Mouse (Mus musculus) gastrocnemius, adult 8-10 months (tissue): ENCODE data around the gene Rpl7l1. TPM values are rescaled to one million over a fixed set of nuclear protein-coding genes. Genes with fewer than 3 reads are reported as not detected.
"Not testable (repeated sequence)": the region's sequence is repeated elsewhere in the genome, so short reads cannot be mapped to it uniquely, and the experiment has no call there.

Source experiments
- DNase-seq, 2 experiments: peaks; one replicate each; pipeline ENCODE4 v3.0.0; 2022; ENCODE audit warnings: low spot score in 2 of 2
- total RNA-seq, 4 experiments: library from RNA; stranded (reverse); gene quantifications; 2 replicates each; pipeline ENCODE4 v1.2.4; 2022

The Rpl7l1 gene
- total RNA-seq: 10 to 100 TPM; 35.1 to 39.6 (median 37.4) TPM

DNA sequence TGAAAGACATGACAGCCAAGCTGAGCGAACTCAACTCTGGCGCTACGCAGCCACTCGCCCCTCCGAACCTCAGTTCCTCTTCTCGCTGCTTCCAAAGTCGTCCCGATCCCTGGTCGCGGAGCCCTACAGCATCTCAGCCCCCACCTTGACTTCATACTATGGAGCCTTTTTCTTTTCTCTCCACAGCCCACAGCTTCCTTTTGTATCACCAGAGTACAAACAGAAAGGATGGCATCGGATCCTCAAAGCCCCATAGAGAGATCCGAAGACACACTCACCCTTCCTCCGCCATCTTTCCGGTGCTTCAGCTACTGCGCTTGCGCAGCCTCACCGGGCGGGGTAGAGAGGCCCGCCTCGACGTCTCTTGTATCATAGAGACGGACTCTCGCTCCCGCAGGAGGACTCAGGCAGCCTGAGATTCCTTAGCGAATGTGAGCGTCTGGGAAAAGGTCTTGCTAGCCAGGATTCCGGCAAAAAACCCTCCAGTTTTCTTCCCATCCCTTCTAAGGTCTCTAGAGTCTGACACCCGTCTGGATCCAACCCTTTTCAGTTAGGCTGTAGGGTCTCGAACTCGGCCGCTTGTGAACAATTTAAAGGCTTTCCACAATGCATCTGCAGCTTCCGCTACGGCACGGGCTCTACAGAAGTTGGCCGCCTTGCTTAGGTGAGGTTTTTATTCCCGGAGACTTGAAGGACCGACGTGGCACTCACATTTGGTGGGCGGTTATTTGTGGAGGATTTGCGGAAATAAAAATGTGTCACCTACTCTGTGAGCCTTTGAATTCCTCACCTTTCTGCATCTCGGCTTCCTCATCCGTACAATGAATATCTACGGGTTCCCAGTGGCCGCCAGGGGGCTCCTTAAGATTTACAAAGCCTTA, at the start of gene Rpl7l1:
Gene Rpl7l1, minus strand, starts transcription at position 332 of the 881 bp plus-strand sequence.
- peak; percentile 73 to 83 for DNase-seq

DNA sequence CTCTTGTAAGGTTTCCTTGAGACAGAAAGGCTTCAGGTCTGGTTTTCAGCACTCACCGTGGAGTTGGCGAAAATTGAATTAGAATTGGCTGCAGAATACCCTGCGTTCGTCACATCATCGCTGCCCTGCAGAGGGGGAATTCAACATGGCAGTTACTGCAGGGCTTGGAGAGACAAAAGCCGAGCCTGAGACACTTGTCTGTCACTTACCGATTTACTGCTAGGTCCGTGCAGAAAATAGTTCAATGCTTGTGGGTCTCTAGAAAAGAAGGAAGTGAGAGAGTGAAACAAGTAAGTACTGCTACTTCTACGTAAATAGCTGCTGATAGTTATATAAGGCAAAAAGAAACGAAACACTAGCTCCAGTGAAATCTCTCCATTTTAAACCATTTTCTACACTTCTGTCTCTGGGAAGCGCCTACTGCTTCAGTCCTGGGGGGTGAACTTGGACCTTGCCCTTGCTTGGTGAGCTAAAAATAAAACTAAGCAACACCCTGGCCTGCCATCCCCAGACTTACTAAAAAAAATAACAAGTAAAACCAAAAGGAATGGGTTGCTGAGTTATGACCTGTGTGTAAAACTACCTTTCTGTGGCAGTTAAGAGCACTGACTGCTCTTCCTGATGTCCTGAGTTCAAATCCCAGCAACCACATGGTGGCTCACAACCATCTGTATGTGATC, 47.5 kb upstream of the Rpl7l1 start:
- DNase-seq: no peak

DNA sequence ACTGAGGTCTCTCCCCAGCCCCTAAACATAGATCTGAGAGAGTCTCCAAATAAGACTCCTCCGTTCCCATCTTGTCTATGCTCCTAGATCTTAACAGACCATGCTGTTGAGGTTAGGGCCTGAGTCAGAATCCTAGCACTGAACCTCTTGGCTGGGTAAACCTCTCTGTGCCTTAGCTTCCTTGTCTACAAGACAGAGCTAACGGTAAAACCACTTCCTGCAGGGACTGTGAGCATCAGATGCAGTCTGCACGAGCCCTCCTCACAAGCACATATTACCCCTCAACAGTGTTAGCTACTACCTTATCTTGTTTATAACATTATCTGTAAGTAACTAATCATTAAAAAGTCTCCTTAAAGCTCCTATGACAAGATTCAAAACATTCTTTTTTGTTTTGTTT, 46.5 kb upstream of the Rpl7l1 start:
- no peak for DNase-seq

DNA sequence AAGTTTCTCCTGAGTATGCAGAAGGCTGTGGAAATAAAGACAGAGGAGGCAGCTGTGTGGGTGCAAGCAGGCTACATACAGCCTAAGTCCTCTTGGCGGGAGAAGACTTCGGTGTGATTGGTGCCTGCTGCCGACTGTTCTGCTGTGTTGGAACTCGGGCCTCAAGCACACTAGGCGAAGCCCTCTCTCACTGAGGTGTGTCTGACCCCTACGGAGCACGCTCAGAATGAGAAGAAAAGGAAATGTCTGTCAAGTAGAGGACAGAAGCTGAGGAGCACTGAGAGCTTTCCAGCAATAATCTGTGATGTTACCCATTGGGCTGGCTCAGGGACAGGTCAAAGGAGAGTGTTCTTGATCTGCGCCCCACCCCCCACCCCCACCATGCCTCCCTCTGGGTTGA, 40.6 kb upstream of the Rpl7l1 start:
- DNase-seq: no peak

DNA sequence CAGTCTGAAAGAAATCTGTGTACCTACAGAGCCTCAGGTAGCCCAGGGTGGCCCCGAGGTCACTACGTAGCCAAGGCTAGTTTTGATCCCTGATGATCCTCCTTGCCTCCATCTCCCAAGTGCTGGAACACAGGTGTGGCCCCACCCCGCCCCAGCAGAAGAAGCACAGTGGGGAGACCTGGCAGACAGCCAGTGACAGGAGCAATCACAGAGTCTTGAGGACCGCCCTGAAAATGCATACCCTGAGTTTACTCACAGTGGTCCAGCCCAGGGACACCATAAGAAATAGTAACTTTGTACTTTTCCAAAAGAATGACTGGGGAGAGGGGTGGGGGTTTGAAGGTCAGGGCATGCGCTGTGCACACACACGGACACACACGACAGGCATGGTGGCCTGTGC, 38.2 kb upstream of the Rpl7l1 start:
- no peak for DNase-seq

DNA sequence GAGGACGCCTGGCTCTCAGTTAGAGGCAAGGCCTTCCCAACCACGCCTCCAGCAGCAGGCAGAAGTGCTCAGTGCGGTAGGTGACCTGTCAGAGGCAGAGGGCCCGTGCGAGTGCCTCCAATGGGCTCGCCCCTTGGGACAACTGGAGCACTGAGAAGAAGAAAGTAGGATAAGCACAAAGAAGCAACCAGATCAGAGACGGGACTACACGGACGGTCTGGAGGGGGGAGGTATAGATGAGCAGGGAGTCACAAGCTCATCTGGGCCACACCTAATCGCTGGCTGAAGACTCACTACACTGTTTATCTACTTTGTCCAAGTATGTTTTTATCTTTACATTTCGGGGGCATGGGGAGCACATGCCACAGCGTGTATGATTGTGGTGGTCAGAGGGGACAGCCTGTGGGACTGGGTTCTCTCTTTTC, 35.3 kb upstream of the Rpl7l1 start:
- no peak for DNase-seq

DNA sequence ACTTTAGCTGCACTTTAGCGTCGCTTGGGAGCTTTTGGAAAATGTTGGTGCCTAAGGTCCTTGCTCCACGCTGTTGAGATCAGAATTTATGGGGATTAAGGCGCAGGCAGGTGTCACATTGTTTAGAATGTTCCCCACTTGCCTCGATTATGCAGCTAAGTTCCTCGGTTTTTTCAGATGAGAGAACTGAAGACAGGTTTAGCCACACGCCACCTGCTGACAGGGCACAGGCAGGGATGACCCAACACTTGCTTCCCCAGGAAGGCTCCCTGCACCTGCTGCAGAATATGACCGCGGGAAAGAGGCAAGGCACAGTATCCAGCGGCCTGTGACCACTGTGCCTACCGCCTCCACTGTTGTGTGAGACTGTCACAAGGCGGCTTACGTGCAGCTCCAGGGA, 33.8 kb upstream of the Rpl7l1 start:
- DNase-seq: no peak

DNA sequence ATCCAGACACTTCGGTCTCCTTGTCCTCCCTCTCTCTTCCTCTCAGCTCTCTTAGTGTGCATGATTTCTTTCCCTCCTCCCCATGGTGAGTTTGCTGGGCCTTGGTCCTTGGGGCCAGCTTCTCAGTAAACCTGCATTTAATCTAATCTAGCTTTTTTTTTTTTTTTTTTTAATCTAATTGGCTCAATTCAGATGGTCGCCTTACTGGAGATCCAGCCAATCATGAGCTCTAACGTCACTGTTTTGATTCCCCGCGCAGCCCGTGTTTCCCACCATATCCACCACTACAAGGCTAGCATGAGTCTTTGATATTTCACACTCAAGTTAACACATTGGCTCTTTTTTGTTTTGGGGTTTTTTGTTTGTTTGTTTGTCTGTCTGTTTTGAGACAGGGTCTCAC, 32.0 kb upstream of the Rpl7l1 start:
- no peak for DNase-seq

DNA sequence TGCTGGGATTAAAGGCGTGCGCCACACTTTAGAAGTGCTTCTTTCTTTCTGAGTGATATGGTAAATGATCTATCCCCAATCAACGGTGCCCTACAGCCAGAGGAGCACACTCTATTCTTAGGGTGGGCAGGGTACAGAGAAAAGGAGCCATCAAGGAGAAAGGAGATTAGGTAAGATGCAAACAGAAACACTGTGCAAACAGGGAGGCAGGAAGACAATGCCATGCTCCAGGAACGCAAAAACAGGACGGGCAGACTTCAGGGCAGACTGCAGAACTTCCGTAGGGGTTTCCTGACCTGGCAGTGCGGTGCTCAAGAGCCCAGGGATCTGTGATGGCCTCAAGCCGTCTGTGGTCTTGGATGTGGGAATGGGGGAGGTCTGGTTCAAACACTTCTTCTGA, 31.2 kb upstream of the Rpl7l1 start:
- DNase-seq: no peak

DNA sequence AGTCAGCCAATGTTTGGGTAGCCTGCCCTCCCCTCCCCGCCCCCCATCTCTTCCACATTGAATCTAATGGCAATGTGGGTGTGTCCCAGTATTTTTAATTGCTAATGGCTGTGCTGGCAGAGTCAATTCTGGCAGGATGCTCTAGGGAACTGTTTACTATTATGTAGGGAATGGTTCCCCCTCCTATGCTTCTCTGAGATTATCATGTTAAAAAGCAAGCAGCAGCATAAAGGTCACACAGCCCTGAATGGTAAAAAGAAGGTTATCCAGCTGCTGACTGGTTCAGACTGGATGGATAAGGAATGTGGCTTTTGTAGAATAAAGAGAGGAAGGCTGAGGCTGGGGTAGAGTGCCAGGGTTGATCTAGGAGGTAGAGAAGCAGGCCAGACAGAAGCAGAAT, 30.0 kb upstream of the Rpl7l1 start:
- DNase-seq: no peak

DNA sequence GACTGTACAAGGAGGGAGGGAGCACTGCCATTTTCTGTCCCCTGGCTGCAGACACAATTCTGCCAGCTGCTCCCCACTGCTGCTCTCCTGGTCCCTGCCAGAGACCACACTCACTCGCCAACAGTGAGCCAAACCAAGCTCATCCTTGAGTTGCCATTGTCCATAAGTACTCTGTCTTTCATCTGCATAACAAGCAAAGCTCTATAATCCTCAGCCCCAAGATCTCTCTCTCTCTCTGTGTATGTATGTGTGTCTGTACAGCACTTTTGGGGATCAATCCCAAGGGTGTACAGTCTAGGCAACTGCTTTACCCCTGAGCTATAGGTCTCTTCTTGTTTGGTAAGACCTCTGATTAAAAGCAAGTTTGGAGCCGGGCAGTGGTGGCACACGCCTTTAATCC, 28.2 kb upstream of the Rpl7l1 start:
- DNase-seq: no peak

DNA sequence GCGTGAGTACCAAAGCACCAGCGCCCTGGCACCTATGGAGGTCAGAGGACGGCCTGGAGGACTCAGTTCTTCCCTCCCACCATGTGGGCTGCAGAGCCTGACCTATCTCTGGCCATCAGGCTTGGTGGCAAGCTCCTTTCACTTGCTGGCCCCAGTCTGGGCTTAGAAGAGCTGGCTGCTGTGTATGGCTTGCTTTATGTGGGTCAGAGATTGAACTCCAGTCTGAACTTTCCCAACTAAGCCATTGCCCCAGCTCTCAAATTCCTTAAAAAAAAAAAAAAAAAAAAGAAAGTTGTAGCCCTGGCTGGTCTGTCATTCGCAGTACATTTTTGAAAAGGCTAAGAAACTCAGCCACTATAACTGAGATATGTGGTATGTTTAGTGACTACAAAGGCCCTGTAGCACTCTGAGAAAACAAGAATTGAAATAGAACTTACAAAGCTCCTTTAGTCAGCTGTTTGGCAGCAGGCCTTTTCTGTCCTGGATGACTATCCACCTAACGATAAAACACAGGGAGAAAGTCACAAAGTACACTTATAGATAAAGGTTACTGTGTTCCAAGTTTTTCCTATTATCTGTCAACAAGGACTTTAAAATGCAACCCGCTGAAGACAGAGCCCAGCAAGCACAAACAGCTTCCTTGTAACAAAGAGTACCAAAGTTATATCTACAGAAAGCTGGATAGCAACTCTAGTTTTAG, 26.8 kb upstream of the Rpl7l1 start:
- DNase-seq: no peak

DNA sequence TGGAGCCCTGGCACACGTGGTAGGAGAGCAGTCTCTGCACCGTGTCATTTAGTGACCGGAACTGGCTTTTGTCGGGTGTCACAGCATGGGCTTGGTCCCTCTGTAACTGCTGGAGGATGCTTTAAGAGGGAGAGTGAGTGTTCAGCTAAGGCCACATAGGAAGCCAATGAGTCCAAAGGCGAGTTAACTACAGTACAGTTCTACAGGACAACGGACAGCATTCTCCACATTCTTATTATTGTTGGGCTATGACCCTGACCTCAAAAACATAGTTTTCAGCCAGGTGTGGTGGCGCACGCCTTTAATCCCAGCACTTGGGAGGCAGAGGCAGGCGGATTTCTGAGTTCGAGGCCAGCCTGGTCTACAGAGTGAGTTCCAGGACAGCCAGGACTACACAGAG, 25.9 kb upstream of the Rpl7l1 start:
- DNase-seq: no peak

DNA sequence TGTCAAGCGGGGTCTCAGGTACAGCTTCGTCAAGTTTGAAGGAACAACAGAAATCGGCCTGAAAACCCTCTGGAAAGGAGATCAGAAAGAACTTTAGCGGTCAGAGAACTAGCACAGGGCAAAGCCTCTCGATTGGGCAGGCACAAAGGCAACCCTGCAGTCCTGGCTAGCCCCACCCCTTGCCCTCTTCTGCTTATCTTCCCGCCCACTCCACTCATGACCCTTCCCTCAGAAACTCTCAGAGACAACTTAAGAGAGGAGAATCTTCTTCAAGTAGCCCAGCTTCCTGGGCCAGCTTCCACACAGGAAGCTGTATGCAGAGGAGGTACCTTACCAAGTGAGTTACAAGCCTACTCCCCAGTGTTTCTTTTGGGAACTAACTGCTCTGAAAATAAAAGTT, 19.3 kb upstream of the Rpl7l1 start:
- no peak for DNase-seq

DNA sequence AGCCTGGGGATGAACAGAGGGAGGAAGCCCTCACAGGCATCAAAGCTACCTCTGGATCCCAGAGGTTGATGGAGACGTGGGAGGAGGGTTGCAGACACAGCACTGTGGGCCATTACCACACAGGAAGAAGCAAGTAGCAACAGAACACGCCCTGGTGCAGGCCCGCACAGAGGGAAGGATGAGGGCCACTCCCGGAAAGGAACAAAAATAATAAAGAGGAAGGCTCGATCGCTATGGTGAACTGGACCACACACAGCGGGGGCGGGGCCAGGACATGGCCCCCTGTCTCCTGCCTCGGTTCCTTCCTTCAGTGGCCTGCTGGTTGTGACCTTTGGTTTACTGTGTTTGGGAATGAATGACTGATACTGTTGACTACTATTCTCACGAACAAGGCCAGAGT, 17.2 kb upstream of the Rpl7l1 start:
- DNase-seq: no peak

DNA sequence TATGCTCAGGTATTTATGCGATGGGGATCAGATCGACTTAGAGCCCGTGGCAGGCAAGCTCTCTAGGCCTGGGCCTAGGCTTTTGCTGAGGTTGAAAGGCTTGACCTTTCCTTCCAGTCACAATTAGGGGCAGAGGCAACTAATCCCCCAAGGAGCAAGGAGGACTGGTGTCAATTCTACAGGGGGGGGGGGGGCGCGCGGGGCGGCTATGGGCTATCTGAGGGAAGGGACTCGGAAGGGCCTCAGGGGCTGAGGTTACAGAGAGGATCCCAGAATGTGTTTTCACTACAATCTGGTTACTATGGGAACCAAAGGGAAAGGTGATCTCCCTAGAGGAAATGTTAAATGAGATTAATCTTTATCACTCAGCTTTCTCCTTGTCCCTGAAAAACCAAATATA, 14.9 kb upstream of the Rpl7l1 start:
- DNase-seq: no peak

DNA sequence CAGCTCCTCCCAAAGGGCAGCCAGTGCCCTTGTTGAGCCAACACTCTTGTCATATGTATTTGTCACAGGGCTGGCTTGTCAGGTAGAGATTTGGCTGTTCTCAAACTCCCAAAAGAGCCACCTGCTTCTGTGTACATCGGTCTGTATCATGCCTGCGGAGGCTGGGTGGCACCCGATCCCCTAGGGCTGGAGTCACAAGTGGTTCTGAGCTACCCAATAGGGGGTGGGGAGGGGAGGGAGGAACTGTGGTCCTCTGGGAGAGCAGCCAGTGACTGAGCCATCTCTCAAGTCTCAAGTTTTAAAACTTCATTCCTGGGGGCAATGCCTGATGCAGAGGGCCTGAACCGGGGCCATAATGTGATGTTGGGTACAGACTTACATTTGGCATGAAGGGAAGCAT, 14.3 kb upstream of the Rpl7l1 start:
- no peak for DNase-seq

DNA sequence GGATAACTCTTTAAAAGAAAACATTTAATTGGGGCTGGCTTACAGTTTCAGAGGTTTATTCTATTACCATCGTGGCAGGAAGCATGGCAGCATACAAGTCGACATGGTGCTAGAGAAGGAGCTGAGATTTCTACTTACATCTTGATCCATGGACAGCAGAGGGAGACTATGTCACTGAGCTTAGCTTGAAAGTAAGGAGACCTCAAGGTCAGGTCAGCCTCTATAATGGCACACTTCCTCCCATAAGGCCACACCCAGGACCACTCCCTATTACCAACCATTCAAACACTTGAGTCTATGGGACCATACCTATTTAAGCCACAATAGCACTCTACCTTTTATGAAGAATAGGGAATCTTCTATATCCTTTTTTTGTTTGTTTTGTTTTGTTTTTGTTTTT, 10.5 kb upstream of the Rpl7l1 start:
- no peak for DNase-seq

DNA sequence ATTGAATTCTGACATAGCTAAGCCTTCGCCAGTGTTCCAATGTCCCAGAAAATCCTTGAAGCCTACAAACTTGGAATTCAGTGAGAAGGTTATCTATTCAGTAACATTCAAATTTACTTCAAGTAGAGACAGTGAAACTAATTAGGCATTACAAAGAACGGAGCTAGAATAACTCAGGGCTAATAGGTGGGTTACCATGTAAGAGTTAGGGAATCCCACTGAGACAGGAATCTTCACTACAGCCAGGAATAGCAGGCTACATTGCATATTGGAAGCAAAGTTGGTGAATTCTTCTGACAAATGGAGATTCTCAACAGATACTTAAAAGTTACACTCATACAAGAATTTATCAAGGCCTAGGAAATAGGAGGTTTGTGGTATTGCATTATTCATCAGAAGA, 5.5 kb upstream of the Rpl7l1 start:
- DNase-seq: not testable (repeated sequence)

DNA sequence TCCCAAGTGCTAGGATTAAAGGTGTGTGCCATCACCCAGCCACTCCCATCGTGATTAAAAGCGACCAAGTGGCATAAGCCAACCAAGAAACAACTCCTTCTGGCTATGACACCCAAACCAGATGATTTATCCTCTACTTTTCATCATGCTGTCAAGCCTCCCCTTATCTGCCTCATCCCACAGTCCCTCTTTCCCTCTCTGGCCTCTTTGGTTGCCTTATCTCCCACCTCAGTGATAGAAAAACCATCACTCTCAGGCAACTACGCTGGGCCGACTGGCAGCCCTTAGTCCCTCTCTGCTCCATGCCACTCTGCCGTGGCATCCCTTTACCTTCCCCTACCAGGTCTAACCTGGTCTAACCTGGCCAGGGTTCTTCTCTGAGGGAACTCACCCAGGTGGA, 4.5 kb upstream of the Rpl7l1 start:
- DNase-seq: no peak

DNA sequence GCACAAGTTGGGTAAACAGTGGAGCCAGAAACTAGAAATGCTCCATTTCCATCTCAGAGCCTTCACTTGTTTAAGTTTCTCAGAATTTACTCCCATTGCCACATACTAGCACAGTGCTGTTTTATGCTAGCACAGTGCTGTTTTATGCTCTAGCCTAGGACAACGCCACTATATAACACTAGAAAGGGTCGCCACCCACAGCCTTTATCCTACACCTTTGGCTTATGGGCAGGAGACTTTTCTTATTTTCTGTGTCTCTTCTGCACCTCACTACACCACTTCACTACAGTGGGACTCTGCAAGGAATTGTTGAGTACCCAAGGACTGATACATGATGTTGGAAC, 722 bp upstream of the Rpl7l1 start:
- DNase-seq: no peak

DNA sequence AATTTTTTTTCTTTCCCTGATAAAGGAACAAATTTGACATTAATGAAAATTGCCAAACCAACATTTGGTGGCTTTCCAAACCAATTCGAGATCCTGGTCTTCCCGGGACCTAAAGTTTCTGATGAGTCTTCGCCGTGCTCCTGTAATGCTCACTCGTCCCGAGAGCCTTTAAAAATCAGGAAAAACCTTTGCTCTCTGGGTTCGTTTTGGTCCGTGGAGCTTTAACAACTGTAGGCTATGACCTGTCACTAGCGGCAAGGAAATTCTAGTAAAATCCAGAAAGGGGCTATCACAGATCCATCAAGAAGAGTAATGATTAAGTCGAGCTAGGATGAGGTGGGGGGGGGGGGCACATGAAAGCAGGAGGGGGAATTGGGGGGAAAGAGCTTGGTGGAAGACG, 596 bp downstream of the Rpl7l1 start:
- DNase-seq: no peak

DNA sequence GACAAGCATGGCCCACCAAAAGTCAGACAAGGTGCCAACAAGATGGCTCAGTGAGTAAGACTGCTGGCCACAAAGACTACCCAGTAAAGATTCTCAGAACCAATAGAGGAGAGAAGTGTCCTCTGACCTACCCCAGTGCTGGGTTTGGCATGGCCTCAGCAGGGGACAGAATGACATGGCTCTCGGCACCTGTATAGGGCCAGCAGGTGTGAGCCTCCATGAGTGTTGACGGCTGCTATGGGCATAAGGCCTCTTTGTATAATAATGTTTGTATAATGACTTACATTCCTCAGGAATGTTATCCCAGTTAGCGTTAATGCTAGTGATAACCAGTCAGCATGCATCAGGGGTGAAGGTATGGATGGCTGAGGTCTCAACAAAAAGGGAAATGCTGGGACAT, 6.4 kb downstream of the Rpl7l1 start:
- DNase-seq: no peak
